Mouse (Mus musculus): ENCODE measurements at regions not wholly inside any gene's neighbourhood (a gene's known extent, or its start where the extent isn't known, plus 50 kb on each side); places are given as distances from the start of the nearest gene placed in this dataset.

GRCm38 (mm10) chr6:101921686-101922085 lies 544.0 kb upstream of the Pdzrn3 start:
- H3K36me3 ChIP-seq (ENCODE audit: insufficient read depth, low read length), result no peaks in the 10 kb centered on the region
- no peaks in the 10 kb centered on the region for H3K27me3 ChIP-seq (ENCODE audit: insufficient read depth, low read length)
- no peak overlapping the region for H3K27ac ChIP-seq
- 55% methylated on average over 4 of the region's 4 CpGs for WGBS
- H3K4me1 ChIP-seq (replicated peaks; ENCODE audit: insufficient read depth, low read length), result no peaks in the 10 kb centered on the region
- H3K9me3 ChIP-seq (replicated peaks; ENCODE audit: low read length), result no peaks in the 10 kb centered on the region
- no peak for TF ChIP-seq CTCF (IDR thresholded peaks at IDR 0.05; ENCODE audit: low read depth)
- no peak overlapping the region for H3K9ac ChIP-seq (ENCODE audit: low read depth, low read length)
- ATAC-seq (replicated peaks; ENCODE audit: low FRiP score, low read depth) (peak; percentile 40; the same call in 1 of the 2 replicates), DNase-seq (ENCODE audit: low spot score) (no peak)
- H3K4me3 ChIP-seq (replicated peaks; ENCODE audit: low read depth, low read length), result no peak overlapping the region
- no peak overlapping the region for H3K4me2 ChIP-seq (ENCODE audit: low read length)

DNA sequence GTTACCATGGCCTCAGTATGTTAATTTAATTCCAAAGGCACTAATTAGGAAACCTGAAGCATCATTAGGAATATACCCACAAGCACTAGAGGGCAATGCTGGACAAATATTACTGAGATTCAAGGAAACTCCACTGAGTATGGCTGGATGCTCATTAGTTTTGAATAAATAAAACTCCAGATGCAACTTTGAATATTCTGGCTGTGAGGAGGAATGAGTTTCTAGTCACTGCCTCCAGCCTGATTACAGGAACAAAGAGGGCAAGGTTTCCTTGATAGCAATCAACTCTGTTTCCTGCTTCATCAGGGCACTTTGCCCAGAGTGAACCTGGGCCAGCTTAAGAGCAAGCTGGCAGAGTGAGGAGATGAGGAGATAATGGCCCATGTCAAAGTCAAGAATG lies 543.5 kb upstream of the Pdzrn3 start:
- H3K36me3 ChIP-seq (ENCODE audit: insufficient read depth, low read length), result no peaks in the 10 kb centered on the region
- no peak overlapping the region for H3K4me2 ChIP-seq (ENCODE audit: low read length)
- no peaks in the 10 kb centered on the region for H3K9me3 ChIP-seq (replicated peaks; ENCODE audit: low read length)
- H3K4me3 ChIP-seq (replicated peaks; ENCODE audit: low read depth, low read length), result no peak overlapping the region
- peak; percentile 54 for TF ChIP-seq CTCF (IDR thresholded peaks at IDR 0.05; ENCODE audit: low read depth)
- no peak overlapping the region for H3K9ac ChIP-seq (ENCODE audit: low read depth, low read length)
- no peak overlapping the region for H3K27ac ChIP-seq
- ATAC-seq (replicated peaks; ENCODE audit: low FRiP score, low read depth) (peak; percentile 76; the same call in 1 of the 2 replicates), DNase-seq (ENCODE audit: low spot score) (peak; percentile 24)
- no peaks in the 10 kb centered on the region for H3K27me3 ChIP-seq (ENCODE audit: insufficient read depth, low read length)
- H3K4me1 ChIP-seq (replicated peaks; ENCODE audit: insufficient read depth, low read length), result no peaks in the 10 kb centered on the region

- Histone ChIP-seq H3K27ac (no peak overlapping the region), H3K27me3 (ENCODE audit: insufficient read depth, low read length) (no peaks in the 10 kb centered on the region), H3K36me3 (ENCODE audit: insufficient read depth, low read length) (no peaks in the 10 kb centered on the region), H3K4me1 (replicated peaks; ENCODE audit: insufficient read depth, low read length) (no peaks in the 10 kb centered on the region), H3K4me3 (replicated peaks; ENCODE audit: low read depth, low read length) (no peak overlapping the region), H3K9ac (ENCODE audit: low read depth, low read length) (no peak overlapping the region), H3K9me3 (replicated peaks; ENCODE audit: low read length) (no peaks in the 10 kb centered on the region), H3K4me2 (ENCODE audit: low read length) (no peak overlapping the region)
- no peak for ATAC-seq (replicated peaks; ENCODE audit: low FRiP score, low read depth)
- TF ChIP-seq CTCF (IDR thresholded peaks at IDR 0.05; ENCODE audit: low read depth), result no peak
- DNase-seq (ENCODE audit: low spot score), result no peak
Observed at GRCm38 (mm10) chr6:101918914-101919313, 541.2 kb upstream of the Pdzrn3 start.

DNA sequence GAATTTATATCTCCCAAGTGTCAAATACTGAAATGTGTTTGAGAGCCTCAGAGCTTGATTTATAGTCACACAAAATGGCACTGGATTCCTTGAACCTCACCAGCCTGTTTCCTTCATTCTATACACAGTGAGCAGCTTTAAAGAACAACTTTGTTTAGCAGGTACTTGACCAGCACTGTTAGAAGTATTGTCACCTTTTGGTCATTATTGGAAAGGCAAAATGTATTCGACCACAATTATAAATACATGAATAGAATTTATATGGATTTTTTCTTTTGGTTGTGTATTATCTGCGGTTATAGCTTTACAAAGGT lies 527.3 kb upstream of the Pdzrn3 start:
- no peaks in the 10 kb centered on the region for H3K4me1 ChIP-seq (replicated peaks; ENCODE audit: insufficient read depth, low read length)
- H3K27ac ChIP-seq, result no peak overlapping the region
- H3K36me3 ChIP-seq (ENCODE audit: insufficient read depth, low read length), result no peaks in the 10 kb centered on the region
- H3K9ac ChIP-seq (ENCODE audit: low read depth, low read length), result no peak overlapping the region
- no peak for TF ChIP-seq CTCF (IDR thresholded peaks at IDR 0.05; ENCODE audit: low read depth)
- no peak overlapping the region for H3K4me2 ChIP-seq (ENCODE audit: low read length)
- no peak overlapping the region for H3K4me3 ChIP-seq (replicated peaks; ENCODE audit: low read depth, low read length)
- no peaks in the 10 kb centered on the region for H3K27me3 ChIP-seq (ENCODE audit: insufficient read depth, low read length)
- H3K9me3 ChIP-seq (replicated peaks; ENCODE audit: low read length), result no peaks in the 10 kb centered on the region
- WGBS, result 88% methylated on average over 2 of the region's 2 CpGs
- no peak for DNase-seq (ENCODE audit: low spot score)
- no peak for ATAC-seq (replicated peaks; ENCODE audit: low FRiP score, low read depth)

DNA sequence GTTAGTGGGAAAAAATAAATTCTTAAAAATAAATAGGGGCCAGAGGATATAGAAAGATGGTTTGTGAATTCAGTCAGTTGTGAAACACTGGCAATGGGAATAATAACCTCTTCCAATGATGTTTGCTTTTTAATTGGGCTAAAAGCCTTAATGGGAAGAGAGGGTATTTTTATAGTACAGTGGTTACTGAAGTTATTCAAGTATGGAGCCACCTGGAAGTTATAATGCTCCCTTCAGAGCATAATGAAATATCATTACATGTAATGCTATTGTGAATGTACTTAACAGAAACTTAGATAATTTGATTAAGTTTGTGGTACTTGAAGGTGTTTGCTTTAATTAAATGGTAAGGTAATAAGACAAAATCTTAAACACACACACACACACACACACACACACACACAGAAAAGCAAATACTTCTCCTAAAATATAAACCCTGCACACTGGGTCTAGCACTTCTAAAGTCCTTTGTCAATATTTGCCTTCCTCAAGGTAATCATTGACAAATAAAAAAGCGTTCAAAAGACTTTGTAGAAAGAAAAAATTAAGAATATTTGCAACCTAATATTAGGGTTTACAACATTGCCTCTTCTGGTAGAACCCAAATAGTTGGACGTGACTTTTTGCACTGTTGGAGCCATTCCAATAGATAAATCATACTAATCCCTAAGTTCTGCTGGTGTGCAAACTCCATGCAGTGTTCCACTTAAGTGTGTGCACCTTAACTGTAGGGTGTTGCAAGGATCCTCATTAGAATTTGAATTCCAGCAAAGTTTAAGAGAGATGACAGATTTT lies 526.7 kb upstream of the Pdzrn3 start:
- no peak for TF ChIP-seq CTCF (IDR thresholded peaks at IDR 0.05; ENCODE audit: low read depth)
- no peak overlapping the region for H3K27ac ChIP-seq
- 36% methylated on average over 2 of the region's 2 CpGs for WGBS
- H3K27me3 ChIP-seq (ENCODE audit: insufficient read depth, low read length), result no peaks in the 10 kb centered on the region
- DNase-seq (ENCODE audit: low spot score) (no peak), ATAC-seq (replicated peaks; ENCODE audit: low FRiP score, low read depth) (no peak)
- no peaks in the 10 kb centered on the region for H3K4me1 ChIP-seq (replicated peaks; ENCODE audit: insufficient read depth, low read length)
- H3K9ac ChIP-seq (ENCODE audit: low read depth, low read length), result no peak overlapping the region
- no peak overlapping the region for H3K4me3 ChIP-seq (replicated peaks; ENCODE audit: low read depth, low read length)
- H3K36me3 ChIP-seq (ENCODE audit: insufficient read depth, low read length), result no peaks in the 10 kb centered on the region
- no peaks in the 10 kb centered on the region for H3K9me3 ChIP-seq (replicated peaks; ENCODE audit: low read length)
- H3K4me2 ChIP-seq (ENCODE audit: low read length), result no peak overlapping the region

- no peak for DNase-seq (ENCODE audit: low spot score)
- Histone ChIP-seq H3K9ac (ENCODE audit: low read depth, low read length) (no peak overlapping the region), H3K27ac (no peak overlapping the region), H3K27me3 (ENCODE audit: insufficient read depth, low read length) (no peaks in the 10 kb centered on the region), H3K36me3 (ENCODE audit: insufficient read depth, low read length) (no peaks in the 10 kb centered on the region), H3K4me2 (ENCODE audit: low read length) (no peak overlapping the region), H3K9me3 (replicated peaks; ENCODE audit: low read length) (no peaks in the 10 kb centered on the region), H3K4me3 (replicated peaks; ENCODE audit: low read depth, low read length) (no peak overlapping the region), H3K4me1 (replicated peaks; ENCODE audit: insufficient read depth, low read length) (no peaks in the 10 kb centered on the region)
- TF ChIP-seq CTCF (IDR thresholded peaks at IDR 0.05; ENCODE audit: low read depth), result no peak
- ATAC-seq (replicated peaks; ENCODE audit: low FRiP score, low read depth), result no peak
- WGBS, result 80% methylated on average over 2 of the region's 2 CpGs
Observed at GRCm38 (mm10) chr6:101902276-101902675, 524.6 kb upstream of the Pdzrn3 start.

- no peaks in the 10 kb centered on the region for H3K27me3 ChIP-seq (ENCODE audit: insufficient read depth, low read length)
- H3K9ac ChIP-seq (ENCODE audit: low read depth, low read length), result no peak overlapping the region
- ATAC-seq (replicated peaks; ENCODE audit: low FRiP score, low read depth) (no peak), DNase-seq (ENCODE audit: low spot score) (no peak)
- no peaks in the 10 kb centered on the region; the same call in 1 of the 2 replicates for H3K4me1 ChIP-seq (replicated peaks; ENCODE audit: insufficient read depth, low read length)
- no peak overlapping the region for H3K4me2 ChIP-seq (ENCODE audit: low read length)
- TF ChIP-seq CTCF (IDR thresholded peaks at IDR 0.05; ENCODE audit: low read depth), result no peak
- H3K27ac ChIP-seq, result no peak overlapping the region
- no peak overlapping the region for H3K4me3 ChIP-seq (replicated peaks; ENCODE audit: low read depth, low read length)
- no peaks in the 10 kb centered on the region for H3K36me3 ChIP-seq (ENCODE audit: insufficient read depth, low read length)
- 72% methylated on average over 4 of the region's 4 CpGs for WGBS
- H3K9me3 ChIP-seq (replicated peaks; ENCODE audit: low read length), result no peaks in the 10 kb centered on the region
Observed at GRCm38 (mm10) chr6:101898544-101898943, 520.8 kb upstream of the Pdzrn3 start.

Data from kidney, postnatal 0 days (tissue).